Mouse (Mus musculus) E14TG2a.4 (cell line): ENCODE data around the gene Pcf11.
A peak's percentile ranks its signal among the peaks of the same experiment; 100 is the strongest.

Source experiments
- H3K27me3 ChIP-seq: 2 replicates; pipeline ENCODE4 v1.6.1; 2014; ENCODE audit warnings: low read length, control low read depth; ENCODE audit not compliant: insufficient read depth
- H3K36me3 ChIP-seq: 2 replicates; pipeline ENCODE4 v1.6.1; 2014; ENCODE audit warnings: low read length, control low read depth; ENCODE audit not compliant: insufficient read depth
- H3K4me1 ChIP-seq: replicated peaks from 2 replicates; pipeline ENCODE4 v1.6.1; 2014; ENCODE audit warnings: low read depth, low read length, control low read depth
- H3K4me3 ChIP-seq: replicated peaks from 2 replicates; pipeline ENCODE4 v1.5.1; 2014; ENCODE audit warnings: mild to moderate bottlenecking, low read length
- H3K9me3 ChIP-seq: 2 replicates; pipeline ENCODE4 v1.6.1; 2014; ENCODE audit warnings: low read length, control low read depth
- CTCF ChIP-seq: conservative IDR thresholded peaks from 2 replicates; pipeline ENCODE4 v1.5.1; 2014; ENCODE audit warnings: low read length
- NANOG ChIP-seq: IDR thresholded peaks from 2 replicates; pipeline ENCODE4 v1.6.1; 2014; ENCODE audit warnings: borderline replicate concordance, low read length, mixed read lengths
- POU5F1 ChIP-seq: IDR thresholded peaks from 2 replicates; pipeline ENCODE4 v1.6.1; 2014; ENCODE audit warnings: low read length, borderline replicate concordance

Pcf11 gene

DNA sequence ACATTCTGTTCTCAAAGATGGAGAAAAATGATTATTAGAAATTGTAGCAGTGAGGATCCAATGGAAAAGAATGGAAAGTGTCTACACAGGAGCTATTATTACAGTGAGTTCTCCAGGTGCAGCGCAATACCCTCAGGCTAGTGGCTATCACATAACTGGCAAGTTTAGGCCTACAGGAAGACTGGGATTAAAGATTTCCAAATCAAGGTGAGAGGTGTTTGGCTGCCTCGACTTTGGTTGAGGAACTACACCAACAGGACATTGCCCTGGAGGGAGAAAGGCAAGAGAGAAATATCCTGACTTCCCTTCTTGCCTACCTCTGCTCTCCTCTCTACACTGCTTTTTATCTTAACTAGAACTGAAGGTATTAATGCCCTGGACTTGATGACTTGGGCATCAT is 19.4 kb upstream of the Pcf11 start:
- H3K27me3 ChIP-seq = peaks cover 3% of the 10 kb centered on the region; the same call in 1 of the 2 replicates
- H3K9me3 ChIP-seq = no peaks in the 10 kb centered on the region
- H3K4me3 ChIP-seq = no peak overlapping the region
- no peaks in the 10 kb centered on the region for H3K36me3 ChIP-seq
- TF ChIP-seq NANOG = no peak
- TF ChIP-seq CTCF = no peak
- TF ChIP-seq POU5F1 = no peak
- no peaks in the 10 kb centered on the region for H3K4me1 ChIP-seq

DNA sequence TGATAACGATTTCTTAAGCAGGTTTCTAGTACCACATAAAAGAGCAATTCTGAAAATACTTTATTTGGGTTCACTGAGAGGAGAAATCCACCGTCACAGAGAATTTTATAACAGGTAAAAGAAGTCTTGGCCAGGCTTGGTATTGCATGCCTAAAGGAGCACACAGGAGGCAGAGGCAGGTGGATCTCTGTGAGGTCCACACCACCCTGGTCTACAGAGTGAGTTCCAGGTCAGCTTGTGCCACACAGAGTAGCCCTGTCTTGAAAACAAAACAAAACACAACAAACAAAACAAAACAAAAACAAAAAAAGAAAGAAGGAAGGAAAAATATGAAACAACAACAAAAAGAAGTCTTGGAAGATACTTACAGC is 18.6 kb upstream of the Pcf11 start:
- H3K4me1 ChIP-seq = no peaks in the 10 kb centered on the region

GRCm38 (mm10) chr7:92687556-92688298 is 18.0 kb upstream of the Pcf11 start:
- Histone ChIP-seq H3K27me3 (peaks cover 3% of the 10 kb centered on the region; the same call in 1 of the 2 replicates), H3K4me1 (no peaks in the 10 kb centered on the region)
- TF ChIP-seq NANOG (no peak), CTCF (no peak), POU5F1 (no peak)

More for the DNA sequence above, 18.6 kb upstream of the Pcf11 start:
- H3K4me3 ChIP-seq = no peak overlapping the region
- H3K9me3 ChIP-seq = no peaks in the 10 kb centered on the region
- TF ChIP-seq NANOG (no peak), POU5F1 (no peak)
- no peaks in the 10 kb centered on the region for H3K36me3 ChIP-seq
- peaks cover 3% of the 10 kb centered on the region; the same call in 1 of the 2 replicates for H3K27me3 ChIP-seq

DNA sequence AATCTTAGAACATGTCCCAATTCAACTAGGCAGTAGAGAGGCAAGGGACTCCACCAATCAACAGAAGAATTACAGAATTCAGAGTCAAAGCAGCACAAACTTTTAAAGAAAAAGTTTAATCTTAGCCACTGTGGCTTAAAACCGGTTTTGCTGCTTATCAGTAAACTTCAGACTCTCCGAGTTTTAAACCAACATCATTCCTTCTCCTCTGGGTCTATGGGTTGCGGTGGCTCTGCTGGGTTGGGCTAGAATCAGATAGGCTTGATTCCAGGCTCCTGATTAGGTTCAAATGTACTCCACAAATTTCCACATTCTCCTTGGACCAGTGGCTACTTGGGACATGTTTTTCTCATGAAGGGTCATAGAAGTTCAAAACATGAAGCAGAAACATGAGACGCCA is 7.6 kb upstream of the Pcf11 start:
- H3K9me3 ChIP-seq = no peaks in the 10 kb centered on the region
- no peaks in the 10 kb centered on the region for H3K27me3 ChIP-seq
- H3K36me3 ChIP-seq = no peaks in the 10 kb centered on the region
- peaks cover 23% of the 10 kb centered on the region for H3K4me1 ChIP-seq
- no peak overlapping the region for H3K4me3 ChIP-seq
- TF ChIP-seq NANOG (no peak), POU5F1 (no peak), CTCF (no peak)

More at GRCm38 (mm10) chr7:92687556-92688298, 18.0 kb upstream of the Pcf11 start:
- H3K4me3 ChIP-seq = no peak overlapping the region
- H3K36me3 ChIP-seq = no peaks in the 10 kb centered on the region
- H3K9me3 ChIP-seq = no peaks in the 10 kb centered on the region

DNA sequence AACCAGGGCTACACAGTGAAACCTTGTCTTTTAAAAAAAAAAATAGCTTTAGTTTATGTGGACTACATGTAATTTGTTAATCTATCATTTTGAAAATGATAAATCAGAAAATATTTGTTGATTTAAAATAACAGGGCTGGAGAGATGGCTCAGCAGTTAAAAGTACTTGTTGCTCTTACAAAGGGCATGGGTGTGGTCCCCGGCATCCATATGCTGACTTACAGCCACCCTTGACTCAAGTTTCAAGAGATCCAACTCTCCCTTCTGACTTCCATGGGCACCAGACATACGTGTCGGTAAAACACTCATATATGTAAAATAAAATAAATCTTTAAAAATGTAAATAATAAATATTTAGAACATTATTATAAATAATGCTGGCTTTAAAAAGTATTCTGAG is 5.4 kb upstream of the Pcf11 start:
- Histone ChIP-seq H3K27me3 (no peaks in the 10 kb centered on the region), H3K36me3 (no peaks in the 10 kb centered on the region), H3K9me3 (no peaks in the 10 kb centered on the region), H3K4me3 (peak overlapping the region; percentile 24), H3K4me1 (peaks cover 36% of the 10 kb centered on the region)
- no peak for TF ChIP-seq NANOG
- no peak for TF ChIP-seq CTCF

DNA sequence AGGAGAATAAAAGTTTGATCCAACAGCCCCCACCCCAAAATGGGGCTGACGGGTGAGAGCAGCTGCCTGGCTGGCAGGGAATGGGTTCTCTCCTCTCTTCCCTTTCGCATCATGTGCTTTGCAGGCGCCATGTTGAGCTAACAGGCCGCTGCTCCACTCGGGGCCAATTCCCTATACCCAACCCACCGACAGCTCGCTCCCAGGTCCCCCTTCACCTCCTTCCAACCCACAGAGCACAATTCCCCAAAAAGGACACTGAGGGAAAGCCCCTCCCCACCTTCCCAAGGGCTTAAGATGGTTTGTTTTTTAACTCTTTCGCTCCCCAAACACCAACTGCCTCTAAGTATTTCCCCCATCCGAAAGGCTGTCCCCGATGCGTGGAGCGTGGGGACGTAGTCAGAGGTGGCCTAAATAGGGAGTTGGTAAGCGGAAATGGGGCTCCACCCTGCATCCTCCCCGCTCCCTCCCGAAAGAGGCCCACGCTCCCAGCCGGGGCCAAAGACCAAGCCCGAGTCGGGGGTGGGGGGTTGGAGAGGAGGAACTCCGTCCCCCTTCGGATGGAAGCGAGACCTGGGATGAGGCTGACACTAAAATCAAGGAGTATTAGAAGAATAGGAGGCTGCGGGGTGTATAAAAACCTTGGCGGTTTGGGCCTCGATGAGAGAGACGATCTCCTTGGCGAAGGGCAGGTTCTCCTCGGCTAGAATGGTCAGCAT is 785 bp downstream of the Pcf11 start:
- peaks cover 32% of the 10 kb centered on the region for H3K36me3 ChIP-seq
- TF ChIP-seq CTCF = no peak
- no peak for TF ChIP-seq POU5F1
- TF ChIP-seq NANOG = no peak
- H3K4me1 ChIP-seq = peaks cover 32% of the 10 kb centered on the region
- no peaks in the 10 kb centered on the region for H3K27me3 ChIP-seq
- H3K4me3 ChIP-seq = peak overlapping the region; percentile 99
- no peaks in the 10 kb centered on the region for H3K9me3 ChIP-seq

GRCm38 (mm10) chr7:92666274-92666820 is 3.4 kb downstream of the Pcf11 start:
- H3K27me3 ChIP-seq = no peaks in the 10 kb centered on the region
- TF ChIP-seq POU5F1 (no peak), NANOG (no peak), CTCF (no peak)
- H3K4me1 ChIP-seq = peaks cover 30% of the 10 kb centered on the region
- H3K4me3 ChIP-seq = peak overlapping the region; percentile 99
- H3K9me3 ChIP-seq = no peaks in the 10 kb centered on the region
- peaks cover 56% of the 10 kb centered on the region for H3K36me3 ChIP-seq

DNA sequence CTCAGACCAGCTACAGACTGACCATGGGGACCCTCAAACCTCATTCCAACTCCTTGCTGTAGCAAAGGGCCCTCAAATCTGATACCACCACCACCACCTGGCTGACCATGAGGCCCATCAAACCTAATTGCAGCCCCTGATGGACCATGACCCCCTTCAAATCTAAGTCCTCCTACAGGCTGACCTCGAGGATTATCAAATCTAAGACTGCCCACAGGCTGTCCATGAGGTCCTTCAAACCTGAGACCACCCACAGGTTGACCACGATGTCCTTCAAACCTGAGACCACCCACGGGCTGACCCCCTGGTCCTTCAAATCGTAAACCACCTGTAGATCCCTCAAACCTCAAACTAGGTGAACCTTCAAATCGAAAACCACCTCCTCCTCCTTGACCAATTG is 11.7 kb downstream of the Pcf11 start:
- H3K36me3 ChIP-seq = peaks cover 88% of the 10 kb centered on the region
- peaks cover 26% of the 10 kb centered on the region for H3K4me1 ChIP-seq
- no peaks in the 10 kb centered on the region for H3K27me3 ChIP-seq
- TF ChIP-seq CTCF = no peak
- no peak for TF ChIP-seq POU5F1
- no peak for TF ChIP-seq NANOG
- no peaks in the 10 kb centered on the region for H3K9me3 ChIP-seq
- H3K4me3 ChIP-seq = no peak overlapping the region
